Mouse (Mus musculus): Measurements from ENCODE around the gene Stum. TPM values are rescaled to one million over a fixed set of nuclear protein-coding genes. Genes with fewer than 3 reads are reported as not detected.

The Stum gene
- polyA plus RNA-seq, 1 experiment from 2014 or later, result 0.07 TPM

DNA sequence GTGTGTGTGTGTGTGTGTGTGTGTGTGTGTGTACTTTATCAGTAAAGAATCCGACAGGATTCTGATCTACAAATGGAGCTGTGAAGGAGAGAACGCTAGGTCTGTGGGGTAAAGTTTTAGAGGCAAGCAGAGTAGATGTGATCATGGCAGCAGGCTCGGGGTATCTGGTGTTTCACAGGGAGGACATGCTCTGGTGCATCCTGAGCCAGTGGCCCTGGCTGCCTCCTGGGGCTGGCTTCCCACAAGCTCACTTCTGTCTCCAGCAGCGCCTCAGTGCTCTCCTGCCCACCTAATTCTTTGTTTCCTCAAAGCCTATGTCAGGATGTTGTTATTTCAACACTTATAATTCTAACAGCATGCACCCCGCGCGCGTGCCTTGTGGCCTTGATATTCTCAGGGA is 2.0 kb downstream of the Stum start:
- TF ChIP-seq CTCF (IDR thresholded peaks at IDR 0.05) (no peak), EP300 (IDR thresholded peaks at IDR 0.05) (no peak)
- Histone ChIP-seq H3K9me3 (ENCODE audit: low read length) (no peaks in the 10 kb centered on the region), H3K36me3 (ENCODE audit: insufficient read depth, low read length) (no peaks in the 10 kb centered on the region), H3K9ac (replicated peaks; ENCODE audit: low read depth) (no peak overlapping the region), H3K27ac (ENCODE audit: low read length) (no peak overlapping the region), H3K4me2 (replicated peaks; ENCODE audit: low read depth, low read length) (no peak overlapping the region), H3K27me3 (replicated peaks; ENCODE audit: insufficient read depth, low read length) (peaks cover 24% of the 10 kb centered on the region), H3K4me1 (ENCODE audit: insufficient read depth, low read depth, low read length) (peaks cover 4% of the 10 kb centered on the region; the same call in 1 of the 2 replicates), H3K4me3 (ENCODE audit: low read depth, low read length) (no peak overlapping the region)
- ATAC-seq (no peak), DNase-seq (ENCODE audit: low spot score) (no peak)
- 50% methylated on average over 8 of the region's 8 CpGs for WGBS

GRCm38 (mm10) chr1:180480325-180480724 is 3.0 kb downstream of the Stum start:
- 51% methylated on average over 6 of the region's 6 CpGs for whole genome bisulfite sequencing
- no peak overlapping the region for H3K9ac ChIP-seq (replicated peaks; ENCODE audit: low read depth)

DNA sequence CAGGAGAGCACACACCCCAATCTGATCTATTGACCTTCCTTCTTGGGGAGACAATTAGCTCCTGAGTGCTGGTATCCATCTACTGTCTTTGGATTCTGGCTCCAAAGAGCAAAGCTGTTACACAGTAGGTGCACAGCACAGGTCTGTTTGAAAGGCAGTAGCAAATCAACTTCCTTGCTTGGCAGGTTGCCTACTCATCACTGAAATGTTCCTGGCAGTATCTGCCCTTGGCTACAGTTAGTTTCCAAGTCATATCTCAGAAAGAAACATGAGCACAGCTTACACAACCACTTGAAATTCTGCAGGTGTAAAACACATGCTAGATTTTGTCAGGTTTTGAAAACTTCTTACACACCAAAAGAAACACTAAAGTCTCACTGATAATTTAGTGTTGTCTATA is 9.7 kb downstream of the Stum start:
- ATAC-seq, result no peak
- H3K27me3 ChIP-seq (replicated peaks; ENCODE audit: insufficient read depth, low read length), result no peaks in the 10 kb centered on the region
- TF ChIP-seq EP300 (IDR thresholded peaks at IDR 0.05) (no peak), CTCF (IDR thresholded peaks at IDR 0.05) (no peak)
- no peaks in the 10 kb centered on the region for H3K36me3 ChIP-seq (ENCODE audit: insufficient read depth, low read length)
- no peak overlapping the region for H3K27ac ChIP-seq (ENCODE audit: low read length)
- H3K4me1 ChIP-seq (ENCODE audit: insufficient read depth, low read depth, low read length), result no peaks in the 10 kb centered on the region
- no peaks in the 10 kb centered on the region for H3K9me3 ChIP-seq (ENCODE audit: low read length)
- no peak overlapping the region for H3K4me2 ChIP-seq (replicated peaks; ENCODE audit: low read depth, low read length)
- no peak overlapping the region for H3K9ac ChIP-seq (replicated peaks; ENCODE audit: low read depth)
- no peak for DNase-seq (ENCODE audit: low spot score)
- no peak overlapping the region for H3K4me3 ChIP-seq (ENCODE audit: low read depth, low read length)

More at GRCm38 (mm10) chr1:180480325-180480724, 3.0 kb downstream of the Stum start:
- ATAC-seq (no peak), DNase-seq (ENCODE audit: low spot score) (no peak)
- no peaks in the 10 kb centered on the region for H3K9me3 ChIP-seq (ENCODE audit: low read length)
- peaks cover 24% of the 10 kb centered on the region for H3K27me3 ChIP-seq (replicated peaks; ENCODE audit: insufficient read depth, low read length)
- TF ChIP-seq CTCF (IDR thresholded peaks at IDR 0.05) (no peak), EP300 (IDR thresholded peaks at IDR 0.05) (no peak)
- no peaks in the 10 kb centered on the region for H3K36me3 ChIP-seq (ENCODE audit: insufficient read depth, low read length)
- H3K4me3 ChIP-seq (ENCODE audit: low read depth, low read length), result no peak overlapping the region
- H3K4me1 ChIP-seq (ENCODE audit: insufficient read depth, low read depth, low read length), result peaks cover 4% of the 10 kb centered on the region; the same call in 1 of the 2 replicates
- H3K27ac ChIP-seq (ENCODE audit: low read length), result no peak overlapping the region
- no peak overlapping the region for H3K4me2 ChIP-seq (replicated peaks; ENCODE audit: low read depth, low read length)

- no peak overlapping the region for H3K9ac ChIP-seq (replicated peaks; ENCODE audit: low read depth)
- no peaks in the 10 kb centered on the region for H3K27me3 ChIP-seq (replicated peaks; ENCODE audit: insufficient read depth, low read length)
- ATAC-seq, result no peak
- DNase-seq (ENCODE audit: low spot score), result no peak
- TF ChIP-seq CTCF (IDR thresholded peaks at IDR 0.05) (no peak), EP300 (IDR thresholded peaks at IDR 0.05) (no peak)
- H3K4me1 ChIP-seq (ENCODE audit: insufficient read depth, low read depth, low read length), result no peaks in the 10 kb centered on the region
- H3K9me3 ChIP-seq (ENCODE audit: low read length), result no peaks in the 10 kb centered on the region
- no peak overlapping the region for H3K27ac ChIP-seq (ENCODE audit: low read length)
- 89% methylated on average over 4 of the region's 4 CpGs for WGBS
- no peaks in the 10 kb centered on the region for H3K36me3 ChIP-seq (ENCODE audit: insufficient read depth, low read length)
- no peak overlapping the region for H3K4me3 ChIP-seq (ENCODE audit: low read depth, low read length)
- H3K4me2 ChIP-seq (replicated peaks; ENCODE audit: low read depth, low read length), result no peak overlapping the region
These were observed 15.3 kb downstream of the Stum start for GRCm38 (mm10) chr1:180468004-180468403.

DNA sequence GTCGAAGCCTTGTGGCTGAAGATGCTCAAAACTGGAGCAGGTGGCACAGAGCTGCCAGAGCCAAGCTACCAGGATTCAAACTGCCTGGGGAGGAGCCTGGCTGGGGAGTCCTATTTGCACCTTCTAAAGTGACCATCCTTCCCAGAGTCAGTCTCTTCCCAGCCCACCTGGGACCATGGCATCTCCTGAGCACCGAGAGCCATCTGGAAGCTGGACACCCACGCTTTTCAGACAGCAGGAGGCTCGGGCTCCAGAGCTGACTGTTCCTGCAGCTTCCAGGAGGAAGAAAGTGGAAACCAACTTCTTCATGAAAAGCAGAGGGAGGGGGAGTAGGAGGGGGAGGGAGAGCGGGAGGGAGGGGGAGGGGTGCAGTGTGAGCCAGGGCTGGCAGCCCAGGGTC is 17.7 kb downstream of the Stum start:
- 60% methylated on average over 4 of the region's 5 CpGs for WGBS
- H3K4me1 ChIP-seq (ENCODE audit: insufficient read depth, low read depth, low read length), result no peaks in the 10 kb centered on the region
- no peaks in the 10 kb centered on the region for H3K36me3 ChIP-seq (ENCODE audit: insufficient read depth, low read length)
- H3K27ac ChIP-seq (ENCODE audit: low read length), result no peak overlapping the region
- no peak for TF ChIP-seq CTCF (IDR thresholded peaks at IDR 0.05)
- DNase-seq (ENCODE audit: low spot score) (no peak), ATAC-seq (no peak)
- H3K27me3 ChIP-seq (replicated peaks; ENCODE audit: insufficient read depth, low read length), result no peaks in the 10 kb centered on the region
- no peak overlapping the region for H3K4me3 ChIP-seq (ENCODE audit: low read depth, low read length)
- H3K9me3 ChIP-seq (ENCODE audit: low read length), result no peaks in the 10 kb centered on the region
- no peak overlapping the region for H3K9ac ChIP-seq (replicated peaks; ENCODE audit: low read depth)
- no peak overlapping the region for H3K4me2 ChIP-seq (replicated peaks; ENCODE audit: low read depth, low read length)

GRCm38 (mm10) chr1:180464357-180464756 is 18.9 kb downstream of the Stum start:
- Histone ChIP-seq H3K4me3 (ENCODE audit: low read depth, low read length) (no peak overlapping the region), H3K4me2 (replicated peaks; ENCODE audit: low read depth, low read length) (no peak overlapping the region), H3K36me3 (ENCODE audit: insufficient read depth, low read length) (no peaks in the 10 kb centered on the region), H3K9me3 (ENCODE audit: low read length) (no peaks in the 10 kb centered on the region), H3K4me1 (ENCODE audit: insufficient read depth, low read depth, low read length) (no peaks in the 10 kb centered on the region), H3K27me3 (replicated peaks; ENCODE audit: insufficient read depth, low read length) (no peaks in the 10 kb centered on the region), H3K9ac (replicated peaks; ENCODE audit: low read depth) (no peak overlapping the region), H3K27ac (ENCODE audit: low read length) (no peak overlapping the region)
- WGBS, result 85% methylated on average over 5 of the region's 5 CpGs
- ATAC-seq, result no peak
- no peak for DNase-seq (ENCODE audit: low spot score)
- TF ChIP-seq EP300 (IDR thresholded peaks at IDR 0.05) (no peak), CTCF (IDR thresholded peaks at IDR 0.05) (no peak)

GRCm38 (mm10) chr1:180462983-180463475 is 20.3 kb downstream of the Stum start:
- TF ChIP-seq EP300 (IDR thresholded peaks at IDR 0.05) (no peak), CTCF (IDR thresholded peaks at IDR 0.05) (no peak)
- DNase-seq (ENCODE audit: low spot score), result peak; percentile 50
- ATAC-seq, result peak; percentile 34; the same call in 1 of the 2 replicates
- H3K9ac ChIP-seq (replicated peaks; ENCODE audit: low read depth), result no peak overlapping the region
- no peak overlapping the region for H3K4me2 ChIP-seq (replicated peaks; ENCODE audit: low read depth, low read length)
- no peaks in the 10 kb centered on the region for H3K9me3 ChIP-seq (ENCODE audit: low read length)
- H3K4me1 ChIP-seq (ENCODE audit: insufficient read depth, low read depth, low read length), result no peaks in the 10 kb centered on the region
- H3K27me3 ChIP-seq (replicated peaks; ENCODE audit: insufficient read depth, low read length), result no peaks in the 10 kb centered on the region
- H3K36me3 ChIP-seq (ENCODE audit: insufficient read depth, low read length), result no peaks in the 10 kb centered on the region
- H3K27ac ChIP-seq (ENCODE audit: low read length), result no peak overlapping the region
- 78% methylated on average over 5 of the region's 5 CpGs for WGBS
- no peak overlapping the region for H3K4me3 ChIP-seq (ENCODE audit: low read depth, low read length)
